Mouse (Mus musculus) intestine, embryonic 14.5 days (tissue): ENCODE measurements at regions not wholly inside any gene's neighbourhood (a gene's known extent, or its start where the extent isn't known, plus 50 kb on each side); places are given as distances from the start of the nearest gene placed in this dataset.

Experiments
- ATAC-seq: fragments of 200-750 bp; cut with Nextera tagmentation; replicated peaks from 2 replicates; pipeline ENCODE4 v1.8.0; 2017; ENCODE audit warnings: low read depth, moderate number of reproducible peaks, moderate TSS enrichment, moderate library complexity; ENCODE audit not compliant: low FRiP score, low TSS enrichment
- DNase-seq: peaks from one replicate; pipeline ENCODE4 v3.0.0-alpha.2; 2018; ENCODE audit warnings: low spot score
- H3K27ac ChIP-seq: fragments of 300-500 bp; sonication (generic); 2 replicates; pipeline ENCODE4 v1.5.1; 2014; ENCODE audit warnings: low read depth, mild to moderate bottlenecking, control low read depth
- H3K27me3 ChIP-seq: fragments of 300-500 bp; sonication (generic); replicated peaks from 2 replicates; pipeline ENCODE4 v1.6.1; 2014; ENCODE audit warnings: low read length, control low read depth; ENCODE audit not compliant: control insufficient read depth, insufficient read depth
- H3K36me3 ChIP-seq: fragments of 300-500 bp; sonication (generic); 2 replicates; pipeline ENCODE4 v1.6.1; 2014; ENCODE audit warnings: low read length, control low read depth; ENCODE audit not compliant: control insufficient read depth, insufficient read depth
- H3K4me1 ChIP-seq: fragments of 300-500 bp; sonication (generic); replicated peaks from 2 replicates; pipeline ENCODE4 v1.6.1; 2014; ENCODE audit warnings: low read length, control low read depth, mixed read lengths; ENCODE audit not compliant: control insufficient read depth, insufficient read depth
- H3K4me2 ChIP-seq: fragments of 300-500 bp; sonication (generic); 2 replicates; pipeline ENCODE4 v1.6.1; 2014; ENCODE audit warnings: low read length
- H3K4me3 ChIP-seq: fragments of 300-500 bp; sonication (generic); 2 replicates; pipeline ENCODE4 v1.5.1; 2014; ENCODE audit warnings: low read depth, low read length, control low read depth, mixed read lengths
- H3K9ac ChIP-seq: fragments of 300-500 bp; sonication (generic); 2 replicates; pipeline ENCODE4 v1.6.1; 2014; ENCODE audit warnings: mild to moderate bottlenecking, low read length
- H3K9me3 ChIP-seq: fragments of 300-500 bp; sonication (generic); 2 replicates; pipeline ENCODE4 v1.6.1; 2016; ENCODE audit warnings: low read length, control low read depth; ENCODE audit not compliant: control insufficient read depth
- WGBS: fragments of 180-500 bp; shearing (Covaris S2); extraction: QIAGEN DNeasy Blood & Tissue Kit; methylation state at CpG from one replicate; pipeline ENCODE4 v1.1.7; 2014; 5-methylcytosine and 5-hydroxymethylcytosine counted together

DNA sequence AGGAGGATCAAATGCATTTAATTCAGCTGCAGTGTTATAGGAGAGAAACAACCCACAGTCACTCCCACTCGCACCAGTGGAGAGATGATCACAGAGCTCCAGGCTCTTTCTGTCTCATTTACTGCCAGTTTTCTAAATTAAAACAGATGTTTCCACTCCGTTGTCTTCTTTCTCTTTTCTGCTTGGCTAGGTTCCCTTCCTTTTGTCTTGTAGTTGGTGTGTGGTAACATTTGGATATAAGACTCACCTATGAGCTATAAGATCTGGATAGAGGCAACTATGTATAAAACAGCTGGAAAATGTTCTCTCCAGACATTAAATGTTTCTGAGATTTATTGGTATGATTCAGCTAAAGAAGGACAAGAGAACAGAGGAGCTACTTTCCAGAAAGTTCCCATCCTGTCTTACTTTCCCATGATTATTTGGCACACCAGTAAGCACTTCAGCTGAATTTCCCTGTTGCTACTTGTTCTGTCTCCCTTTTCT, 63.1 kb upstream of the Ctsc start:
- Histone ChIP-seq H3K9ac (no peak overlapping the region), H3K27ac (no peak overlapping the region), H3K27me3 (no peaks in the 10 kb centered on the region), H3K4me3 (no peak overlapping the region), H3K4me1 (no peaks in the 10 kb centered on the region), H3K4me2 (no peak overlapping the region), H3K9me3 (no peaks in the 10 kb centered on the region), H3K36me3 (no peaks in the 10 kb centered on the region)
- WGBS, result 45% methylated on average over 2 of the region's 2 CpGs
- ATAC-seq (0 out of 2 replicates have a peak, but pooled peaks have one; percentile 40), DNase-seq (no peak)

DNA sequence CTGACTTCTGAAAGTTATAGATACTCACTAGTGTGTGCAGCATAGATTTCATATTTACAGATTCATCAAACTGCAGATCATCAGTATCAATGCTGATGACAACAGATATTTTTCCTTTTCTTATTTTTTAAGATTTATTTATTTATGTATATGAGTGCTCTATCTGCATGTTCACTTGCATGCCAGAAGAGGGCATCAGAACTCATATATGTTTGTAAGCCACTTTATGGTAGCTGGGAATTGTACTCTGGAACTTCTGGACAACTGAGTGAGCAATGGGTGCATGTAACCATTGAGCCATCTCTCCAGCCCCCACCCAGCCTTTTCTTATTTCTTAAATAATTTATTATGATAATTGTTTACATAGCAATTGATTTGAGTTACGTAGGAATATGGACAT, 62.5 kb upstream of the Ctsc start:
- ATAC-seq (no peak), DNase-seq (no peak)
- H3K27me3 ChIP-seq, result no peaks in the 10 kb centered on the region
- no peak overlapping the region for H3K4me2 ChIP-seq
- H3K4me3 ChIP-seq, result no peak overlapping the region
- H3K9me3 ChIP-seq, result no peaks in the 10 kb centered on the region
- H3K36me3 ChIP-seq, result no peaks in the 10 kb centered on the region
- H3K27ac ChIP-seq, result no peak overlapping the region
- no peaks in the 10 kb centered on the region for H3K4me1 ChIP-seq
- 89% methylated on average over 1 of the region's 1 CpGs for WGBS
- no peak overlapping the region for H3K9ac ChIP-seq

DNA sequence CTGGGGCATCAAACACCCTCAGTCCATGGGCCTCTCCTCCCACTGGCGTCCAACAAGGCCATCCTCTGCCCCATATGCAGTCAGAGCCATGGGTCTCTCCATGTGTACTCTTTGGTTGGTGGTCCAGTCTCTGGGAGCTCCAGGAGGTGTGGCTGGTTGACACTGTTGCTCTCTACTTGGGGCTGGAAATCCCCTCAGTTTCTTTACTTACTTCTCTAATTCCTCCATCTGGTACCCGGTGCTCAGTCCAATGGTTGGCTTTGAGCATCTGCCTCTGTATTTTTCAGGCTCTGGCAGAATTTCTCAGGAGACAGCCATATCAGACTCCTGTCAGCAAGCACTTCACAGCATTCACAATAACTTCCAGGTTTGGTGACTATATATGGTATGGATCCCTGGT, 55.7 kb upstream of the Ctsc start:
- Histone ChIP-seq H3K4me2 (no peak overlapping the region), H3K4me1 (no peaks in the 10 kb centered on the region), H3K4me3 (no peak overlapping the region), H3K36me3 (no peaks in the 10 kb centered on the region), H3K9me3 (no peaks in the 10 kb centered on the region), H3K27me3 (no peaks in the 10 kb centered on the region), H3K9ac (no peak overlapping the region), H3K27ac (no peak overlapping the region)
- DNase-seq, result no peak
- 67% methylated on average over 2 of the region's 2 CpGs for WGBS
- no peak for ATAC-seq

DNA sequence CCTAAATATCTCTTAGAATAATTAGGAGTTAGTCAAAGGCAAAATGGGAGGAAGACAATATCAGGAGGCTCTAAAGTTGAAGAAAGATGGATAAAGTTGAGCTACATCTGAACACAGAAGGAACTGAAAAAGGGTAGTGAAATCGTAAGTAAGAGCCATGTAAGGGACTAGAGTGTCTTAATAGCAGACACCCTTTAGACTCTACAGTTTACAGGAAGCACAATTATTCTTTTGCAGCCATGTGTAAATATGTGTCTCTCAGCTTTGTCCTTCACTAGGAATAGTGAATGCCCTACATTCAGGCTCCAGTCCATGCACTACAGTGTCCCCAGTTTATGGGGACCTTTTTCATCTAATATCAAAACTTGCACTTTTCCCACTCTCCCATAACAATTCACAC, 52.1 kb upstream of the Ctsc start:
- H3K27me3 ChIP-seq, result no peaks in the 10 kb centered on the region
- no peak for DNase-seq
- H3K9ac ChIP-seq, result no peak overlapping the region
- H3K36me3 ChIP-seq, result no peaks in the 10 kb centered on the region
- WGBS, result 67% methylated on average over 1 of the region's 1 CpGs
- H3K4me1 ChIP-seq, result no peaks in the 10 kb centered on the region
- no peak for ATAC-seq
- no peak overlapping the region for H3K27ac ChIP-seq
- H3K9me3 ChIP-seq, result no peaks in the 10 kb centered on the region
- H3K4me2 ChIP-seq, result no peak overlapping the region
- no peak overlapping the region for H3K4me3 ChIP-seq
